Mouse (Mus musculus): ENCODE measurements at regions not wholly inside any gene's neighbourhood (a gene's known extent, or its start where the extent isn't known, plus 50 kb on each side); places are given as distances from the start of the nearest gene placed in this dataset.
"Not testable (repeated sequence)": the region's sequence is repeated elsewhere in the genome, so short reads cannot be mapped to it uniquely, and the experiment has no call there.

DNA sequence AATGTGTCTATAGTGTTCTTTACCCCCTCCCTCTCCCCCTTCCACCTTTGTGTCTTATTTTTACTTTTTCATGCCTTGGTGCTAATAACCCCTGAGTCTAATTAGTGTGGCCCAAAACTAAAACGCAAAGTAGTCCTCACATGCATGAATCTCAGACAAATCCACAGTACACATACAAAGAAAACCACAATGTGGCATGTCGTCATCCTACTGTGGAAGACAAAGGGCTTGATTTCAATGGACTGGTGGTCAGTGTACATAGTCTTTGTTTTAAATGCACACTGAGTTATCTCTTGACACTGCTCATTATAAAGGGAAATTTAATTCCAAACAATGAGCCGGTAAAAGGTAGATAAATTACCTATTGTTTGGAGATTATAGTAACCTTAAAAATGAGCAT is 188.1 kb downstream of the Basp1 start:
- Histone ChIP-seq H3K4me3 (ENCODE audit: insufficient read depth, low read length) (no peak overlapping the region), H3K27ac (ENCODE audit: insufficient read depth, low read depth, low read length) (no peak overlapping the region), H3K4me1 (ENCODE audit: control insufficient read depth, insufficient read depth, low read length) (peaks cover 7% of the 10 kb centered on the region)
- no peak for TF ChIP-seq CTCF (IDR thresholded peaks at IDR 0.05; ENCODE audit: low read depth, low read length)
- no peak for TF ChIP-seq POLR2A (IDR thresholded peaks at IDR 0.05; ENCODE audit: borderline replicate concordance, low read depth, low read length)

DNA sequence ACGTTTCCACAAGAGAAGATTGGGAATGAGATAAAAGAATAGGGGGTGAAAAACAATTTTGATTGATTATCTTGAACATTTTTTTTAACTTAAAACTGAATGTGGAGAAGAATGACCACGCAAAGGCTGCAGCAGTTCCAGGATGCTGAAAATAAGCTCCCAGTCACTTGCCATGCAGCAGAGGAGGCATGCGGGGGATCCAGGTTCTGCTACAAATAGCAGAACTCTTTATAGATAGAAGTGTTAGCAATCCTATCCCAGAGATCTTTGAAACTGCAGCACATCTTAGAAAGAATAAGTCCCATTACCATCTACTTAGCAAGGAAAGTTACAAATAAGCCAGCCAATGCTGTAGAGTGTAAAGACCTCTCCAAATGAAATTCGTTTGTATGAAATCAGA is 191.8 kb downstream of the Basp1 start:
- H3K4me3 ChIP-seq (ENCODE audit: insufficient read depth, low read length) = no peak overlapping the region
- no peak overlapping the region for H3K27ac ChIP-seq (ENCODE audit: insufficient read depth, low read depth, low read length)

DNA sequence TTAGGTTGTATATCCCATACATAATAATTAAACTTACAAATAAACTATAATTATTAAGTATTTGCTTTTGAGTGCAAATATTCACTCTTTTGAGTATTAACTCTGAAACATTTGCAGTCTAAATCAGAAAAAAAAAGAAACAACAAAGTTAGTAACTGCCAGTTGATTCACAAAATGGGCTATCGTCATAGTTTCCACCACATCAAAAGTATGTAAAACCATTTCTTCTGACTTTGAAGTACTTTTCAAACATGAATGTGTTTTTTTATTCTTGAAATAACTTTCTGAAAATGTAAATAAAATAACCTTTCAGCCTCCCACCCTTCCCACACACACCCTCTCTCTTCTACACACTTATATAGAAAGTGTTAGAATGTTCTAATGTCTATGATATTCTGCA is 197.2 kb downstream of the Basp1 start:
- no peak overlapping the region for H3K4me3 ChIP-seq (ENCODE audit: insufficient read depth, low read length)

More for the DNA sequence above, 191.8 kb downstream of the Basp1 start:
- TF ChIP-seq POLR2A (IDR thresholded peaks at IDR 0.05; ENCODE audit: borderline replicate concordance, low read depth, low read length) (no peak), CTCF (IDR thresholded peaks at IDR 0.05; ENCODE audit: low read depth, low read length) (no peak)
- H3K4me1 ChIP-seq (ENCODE audit: control insufficient read depth, insufficient read depth, low read length) = no peaks in the 10 kb centered on the region

DNA sequence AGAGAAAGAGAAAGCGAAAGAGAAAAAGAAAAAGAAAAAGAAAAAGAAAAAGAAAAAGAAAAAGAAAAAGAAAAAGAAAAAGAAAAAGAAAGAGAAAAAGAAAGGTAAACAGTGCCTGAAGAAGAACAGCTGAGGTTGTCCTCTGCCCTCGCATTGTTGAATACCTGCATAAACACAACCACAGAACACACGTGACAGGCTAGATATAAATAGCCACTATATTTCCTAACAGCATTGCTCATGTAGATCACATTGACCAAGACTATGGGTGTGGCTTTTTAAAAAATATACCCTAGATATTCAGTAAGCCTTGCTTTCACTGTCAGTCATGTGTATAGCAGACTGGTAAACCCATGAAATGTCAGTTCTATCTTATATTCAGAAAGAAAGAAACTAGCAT is 211.5 kb downstream of the Basp1 start:
- no peak overlapping the region for H3K27ac ChIP-seq (ENCODE audit: insufficient read depth, low read depth, low read length)
- TF ChIP-seq CTCF (IDR thresholded peaks at IDR 0.05; ENCODE audit: low read depth, low read length) (no peak), POLR2A (IDR thresholded peaks at IDR 0.05; ENCODE audit: borderline replicate concordance, low read depth, low read length) (no peak)
- no peak overlapping the region for H3K4me3 ChIP-seq (ENCODE audit: insufficient read depth, low read length)
- no peaks in the 10 kb centered on the region for H3K4me1 ChIP-seq (ENCODE audit: control insufficient read depth, insufficient read depth, low read length)

More for the DNA sequence above, 197.2 kb downstream of the Basp1 start:
- TF ChIP-seq CTCF (IDR thresholded peaks at IDR 0.05; ENCODE audit: low read depth, low read length) (no peak), POLR2A (IDR thresholded peaks at IDR 0.05; ENCODE audit: borderline replicate concordance, low read depth, low read length) (no peak)
- no peaks in the 10 kb centered on the region for H3K4me1 ChIP-seq (ENCODE audit: control insufficient read depth, insufficient read depth, low read length)
- no peak overlapping the region for H3K27ac ChIP-seq (ENCODE audit: insufficient read depth, low read depth, low read length)

DNA sequence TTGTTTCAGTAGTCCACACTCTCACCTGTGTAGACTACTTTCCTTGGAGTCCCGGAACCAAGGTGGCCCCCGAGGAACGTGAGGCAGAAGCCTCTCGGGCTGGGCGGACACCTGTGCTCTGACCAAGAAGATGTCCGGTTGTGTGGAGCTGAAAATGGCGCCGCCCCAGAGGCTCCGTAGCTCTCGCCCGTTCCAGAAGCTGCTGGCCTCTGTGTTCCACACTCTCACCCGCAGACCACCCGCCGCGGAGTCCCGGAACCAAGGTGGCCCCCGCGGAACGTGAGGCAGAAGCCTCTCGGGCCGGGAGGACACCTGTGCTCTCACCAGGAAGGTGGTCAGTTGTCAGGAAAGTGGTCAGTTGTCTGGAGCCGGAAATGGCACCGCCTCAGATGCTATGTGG is 213.3 kb downstream of the Basp1 start:
- H3K4me1 ChIP-seq (ENCODE audit: control insufficient read depth, insufficient read depth, low read length); H3K27ac ChIP-seq (ENCODE audit: insufficient read depth, low read depth, low read length); H3K4me3 ChIP-seq (ENCODE audit: insufficient read depth, low read length): not testable (repeated sequence)

DNA sequence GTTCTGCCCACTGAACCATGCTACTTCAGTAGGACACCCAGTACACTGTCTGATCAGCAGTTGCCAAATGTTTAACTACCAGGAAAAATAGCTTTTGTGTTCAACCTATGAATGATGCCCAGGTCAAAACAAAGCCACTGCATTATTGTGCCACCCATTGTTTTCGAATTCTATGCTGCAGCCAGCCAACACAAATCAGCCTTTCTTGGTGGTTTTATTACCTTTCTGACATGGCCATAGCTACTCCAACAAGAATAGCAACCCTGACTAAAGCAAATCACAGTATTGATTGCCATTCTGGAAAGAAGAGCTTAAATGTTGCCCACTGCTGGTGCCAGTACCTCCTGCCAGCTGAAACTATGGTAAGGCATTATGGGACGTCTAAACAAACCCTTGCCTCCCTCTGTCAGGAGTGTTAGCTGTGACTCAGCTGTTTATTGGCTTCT is 225.7 kb downstream of the Basp1 start:
- Histone ChIP-seq H3K4me3 (ENCODE audit: insufficient read depth, low read length) (no peak overlapping the region), H3K4me1 (ENCODE audit: control insufficient read depth, insufficient read depth, low read length) (no peaks in the 10 kb centered on the region; the same call in 1 of the 2 replicates), H3K27ac (ENCODE audit: insufficient read depth, low read depth, low read length) (no peak overlapping the region)
- no peak for TF ChIP-seq POLR2A (IDR thresholded peaks at IDR 0.05; ENCODE audit: borderline replicate concordance, low read depth, low read length)
- TF ChIP-seq CTCF (IDR thresholded peaks at IDR 0.05; ENCODE audit: low read depth, low read length) = no peak

DNA sequence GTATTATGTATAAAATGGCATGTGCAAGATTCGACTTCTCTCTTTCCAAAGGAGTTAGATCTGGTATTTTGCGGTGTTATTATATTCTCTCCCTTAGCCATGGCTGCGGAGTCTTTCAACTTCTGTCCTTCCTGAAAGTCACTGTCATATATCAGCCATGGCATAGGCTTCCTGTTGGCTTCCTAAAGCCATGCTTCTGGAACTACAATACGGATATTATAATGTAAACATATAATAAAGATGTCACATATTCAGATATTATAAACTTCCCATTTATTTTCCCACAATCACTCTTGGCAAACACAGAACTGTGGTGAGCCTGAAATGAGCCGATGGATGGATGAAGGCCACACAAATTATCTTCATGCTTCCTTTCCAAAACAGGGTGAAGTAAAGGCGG is 240.8 kb downstream of the Basp1 start:
- TF ChIP-seq POLR2A (IDR thresholded peaks at IDR 0.05; ENCODE audit: borderline replicate concordance, low read depth, low read length) (no peak), CTCF (IDR thresholded peaks at IDR 0.05; ENCODE audit: low read depth, low read length) (no peak)
- no peak overlapping the region for H3K4me3 ChIP-seq (ENCODE audit: insufficient read depth, low read length)
- H3K4me1 ChIP-seq (ENCODE audit: control insufficient read depth, insufficient read depth, low read length) = no peaks in the 10 kb centered on the region
- no peak overlapping the region for H3K27ac ChIP-seq (ENCODE audit: insufficient read depth, low read depth, low read length)

DNA sequence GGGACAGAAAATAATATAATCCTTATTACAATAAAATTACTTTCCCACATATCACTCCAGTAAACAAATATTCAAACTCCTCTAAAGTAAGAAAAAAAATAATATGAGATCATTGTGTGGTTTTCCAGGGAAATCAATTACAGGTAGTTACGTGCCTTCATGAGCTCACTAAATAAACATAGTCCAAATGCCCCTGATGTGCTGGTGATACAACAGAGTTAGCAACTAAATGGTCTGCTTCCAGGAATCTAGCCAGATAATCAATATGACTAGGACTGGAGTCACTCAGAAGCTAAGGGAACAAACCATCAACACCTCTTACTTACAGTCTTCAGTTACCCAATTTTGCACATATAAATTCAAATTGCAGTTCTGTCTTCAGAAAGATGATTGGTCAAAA is 267.2 kb downstream of the Basp1 start:
- no peak overlapping the region for H3K4me3 ChIP-seq (ENCODE audit: insufficient read depth, low read length)
- TF ChIP-seq CTCF (IDR thresholded peaks at IDR 0.05; ENCODE audit: low read depth, low read length) = no peak
- TF ChIP-seq POLR2A (IDR thresholded peaks at IDR 0.05; ENCODE audit: borderline replicate concordance, low read depth, low read length) = no peak
- 0 out of 2 replicates have a peak, but pooled peaks cover 2% of the 10 kb centered on the region for H3K4me1 ChIP-seq (ENCODE audit: control insufficient read depth, insufficient read depth, low read length)
- H3K27ac ChIP-seq (ENCODE audit: insufficient read depth, low read depth, low read length) = no peak overlapping the region

DNA sequence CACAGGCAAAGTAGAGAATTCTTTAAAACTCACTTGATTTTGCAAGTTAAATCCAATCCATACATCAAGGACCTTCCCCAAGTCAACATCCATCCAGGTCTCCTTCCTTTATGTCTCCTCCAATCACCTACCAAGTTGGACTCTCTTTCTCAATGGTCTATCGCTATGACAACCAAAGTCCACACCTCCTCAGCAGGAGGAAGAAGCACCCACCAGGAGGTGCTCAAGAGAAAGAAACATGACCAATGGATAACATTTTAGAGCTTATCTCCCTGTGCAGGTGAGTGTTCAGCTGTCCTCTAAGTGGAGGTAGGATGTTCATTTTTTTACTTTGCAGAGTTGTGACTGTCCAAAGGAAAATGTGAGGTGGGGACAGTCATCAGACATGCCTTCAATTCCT is 269.3 kb downstream of the Basp1 start:
- Histone ChIP-seq H3K4me1 (ENCODE audit: control insufficient read depth, insufficient read depth, low read length) (0 out of 2 replicates have a peak, but pooled peaks cover 2% of the 10 kb centered on the region), H3K4me3 (ENCODE audit: insufficient read depth, low read length) (no peak overlapping the region), H3K27ac (ENCODE audit: insufficient read depth, low read depth, low read length) (no peak overlapping the region)
- no peak for TF ChIP-seq CTCF (IDR thresholded peaks at IDR 0.05; ENCODE audit: low read depth, low read length)
- no peak for TF ChIP-seq POLR2A (IDR thresholded peaks at IDR 0.05; ENCODE audit: borderline replicate concordance, low read depth, low read length)

DNA sequence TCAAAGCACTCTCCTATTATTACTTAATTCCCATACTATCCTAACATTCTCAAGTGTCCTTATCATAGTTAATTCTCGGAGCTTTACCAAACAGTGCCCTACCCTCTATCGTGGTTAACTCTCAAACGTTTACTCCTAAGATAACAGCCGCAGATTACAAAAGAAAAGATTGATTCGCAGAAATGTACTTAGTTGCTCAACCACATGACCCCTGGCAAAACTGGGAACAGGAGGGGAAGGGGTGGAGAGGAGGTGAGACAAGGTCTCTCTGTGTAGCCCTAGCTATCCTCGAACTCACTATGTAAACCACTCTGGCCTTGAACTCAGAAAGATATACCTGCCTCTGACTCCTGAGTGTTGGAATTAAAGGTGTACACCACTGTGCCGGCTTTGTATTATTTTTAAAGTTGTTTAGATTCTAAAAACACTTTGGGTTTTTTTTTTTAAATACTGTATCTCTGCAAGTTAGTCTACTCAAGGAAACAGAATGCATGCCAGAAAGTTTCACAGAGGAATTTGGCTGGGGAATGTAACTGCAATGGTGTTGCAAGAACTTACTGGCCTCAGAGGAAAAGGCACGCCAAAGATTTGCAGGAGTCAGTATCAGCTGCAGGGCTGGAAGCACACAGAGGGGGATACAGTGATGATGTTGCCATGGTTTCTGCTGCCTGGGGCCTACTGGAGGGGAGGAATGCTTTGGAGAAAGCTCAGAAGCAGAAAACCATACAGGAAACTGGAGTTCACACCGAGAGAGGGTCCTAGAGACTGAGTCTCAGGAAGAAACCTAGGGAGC is 273.0 kb downstream of the Basp1 start:
- no peaks in the 10 kb centered on the region for H3K4me1 ChIP-seq (ENCODE audit: control insufficient read depth, insufficient read depth, low read length)
- no peak overlapping the region for H3K27ac ChIP-seq (ENCODE audit: insufficient read depth, low read depth, low read length)
- TF ChIP-seq POLR2A (IDR thresholded peaks at IDR 0.05; ENCODE audit: borderline replicate concordance, low read depth, low read length) (no peak), CTCF (IDR thresholded peaks at IDR 0.05; ENCODE audit: low read depth, low read length) (no peak)
- no peak overlapping the region for H3K4me3 ChIP-seq (ENCODE audit: insufficient read depth, low read length)

All from bone marrow macrophage, adult 2 months (primary cell).